Mouse (Mus musculus) right cerebral cortex, postnatal 36 days (tissue): Measurements from ENCODE around the gene 9830107B12Rik.

Source experiments
- DNase-seq, 2 experiments: peaks; one replicate each; pipeline ENCODE4 v3.0.0; 2022; ENCODE audit warnings: low spot score in 2 of 2, mixed read lengths in 1 of 2

Gene 9830107B12Rik

GRCm38 (mm10) chr17:48094820-48095680 lies 51.0 kb downstream of the 9830107B12Rik start:
- no peak for DNase-seq

- no peak for DNase-seq
These were observed 52.7 kb downstream of the 9830107B12Rik start for GRCm38 (mm10) chr17:48093286-48093817.

- no peak for DNase-seq
These were observed 55.8 kb downstream of the 9830107B12Rik start for GRCm38 (mm10) chr17:48090305-48090704.

- DNase-seq, result no peak
These were observed 56.6 kb downstream of the 9830107B12Rik start for GRCm38 (mm10) chr17:48089446-48089845.

- no peak for DNase-seq
These were observed 57.0 kb downstream of the 9830107B12Rik start, which contains the start of gene 1700067P10Rik for GRCm38 (mm10) chr17:48089019-48089418. 1700067P10Rik (plus strand) TSS chr17:48089319.

GRCm38 (mm10) chr17:48080626-48081025 lies 65.4 kb downstream of the 9830107B12Rik start:
- no peak for DNase-seq
